13 mouse cellular contexts compared by ENCODE assay signal in genomic region chr11:63046380-63046779, GRCm38 (mm10). TPM values are rescaled to one million over a fixed set of nuclear protein-coding genes. Genes with fewer than 3 reads are reported as not detected.
A peak's percentile ranks its signal among the peaks of the same experiment; 100 is the strongest.
DNase-seq lines count a peak whose midpoint lies in the region; ATAC-seq and TF ChIP-seq lines count a peak whose summit lies in the region.
"Had no signal": no experiment of that assay in that cellular context is flagged by ENCODE, and none has a peak within 500 bp of the region (broad histone marks: within the 10 kb centered on the region; RNA-seq: fewer than 3 reads in every experiment).

No protein-coding gene starts in this region.

- TF ChIP-seq CTCF in bone marrow macrophage, adult 2 months (IDR thresholded peaks at IDR 0.05; ENCODE audit: low read depth, low read length) = no peak
- no peak for TF ChIP-seq CTCF in cortical plate, adult 2 months (IDR thresholded peaks at IDR 0.05; ENCODE audit: extremely low read depth, insufficient read depth, low read length)

- DNase-seq in layer of hippocampus, adult 9-11 months = peak; percentile 85
- no peak for DNase-seq in layer of hippocampus, adult 18-20 months (ENCODE audit: low spot score in 2 of 2)
- peak; percentile 1 for DNase-seq in naive thymus-derived CD4-positive, alpha-beta T cell, adult 2 months (ENCODE audit: low read depth)
- DNase-seq: adrenal gland, adult 8-10 months; cerebellum, postnatal 10 days; gastrocnemius, postnatal 14 days; liver, embryonic 13.5 days had no signal

- H3K4me1 ChIP-seq in bone marrow macrophage, adult 2 months (ENCODE audit: control insufficient read depth, insufficient read depth, low read length) = peaks cover 45% of the 10 kb centered on the region
- no peaks in the 10 kb centered on the region for H3K4me1 ChIP-seq in cortical plate, adult 2 months (ENCODE audit: control insufficient read depth, insufficient read depth, low read length)
- H3K4me1 ChIP-seq: hindbrain, embryonic 13.5 days; liver, embryonic 13.5 days; neural tube, embryonic 12.5 days had no signal

- no peak for ATAC-seq in CD4-positive, CD25-positive, alpha-beta regulatory T cell, adult 4 months
- no peak for ATAC-seq in erythroblast, adult 5-6 weeks (replicated peaks; ENCODE audit: low FRiP score, poor library complexity, severe bottlenecking)

- H3K4me3 ChIP-seq in bone marrow macrophage, adult 2 months (ENCODE audit: insufficient read depth, low read length) = peak overlapping the region; percentile 22
- no peak overlapping the region for H3K4me3 ChIP-seq in cortical plate, adult 2 months (ENCODE audit: insufficient read depth, low read length)
- H3K4me3 ChIP-seq: hindbrain, embryonic 13.5 days; liver, embryonic 13.5 days; neural tube, embryonic 12.5 days had no signal

- peak overlapping the region; percentile 98 for H3K27ac ChIP-seq in bone marrow macrophage, adult 2 months (ENCODE audit: insufficient read depth, low read depth, low read length)
- H3K27ac ChIP-seq in cortical plate, adult 2 months (ENCODE audit: insufficient read depth, low read length) = 0 out of 2 replicates have a peak overlapping the region, but pooled peaks have one; percentile 38
- H3K27ac ChIP-seq: hindbrain, embryonic 13.5 days; liver, embryonic 13.5 days; neural tube, embryonic 12.5 days had no signal

- TF ChIP-seq POLR2A in bone marrow macrophage, adult 2 months (IDR thresholded peaks at IDR 0.05; ENCODE audit: borderline replicate concordance, low read depth, low read length) = no peak
- no peak for TF ChIP-seq POLR2A in cortical plate, adult 2 months (IDR thresholded peaks at IDR 0.05; ENCODE audit: extremely low read depth, insufficient read depth, low read length)

RNA-seq across cellular contexts. Expression of gene Tekt3, which starts 15.1 kb away (rescaled TPM):
- total RNA-seq in layer of hippocampus, adult 18-20 months (2021) = not detected
- polyA plus RNA-seq in bone marrow macrophage, adult 2 months (2012; ENCODE audit: insufficient read depth, insufficient read length, missing spikeins) = not detected in 2 replicates
- polyA plus RNA-seq in cortical plate, adult 2 months (2012; rRNA removed) = not detected in 2 replicates
- polyA plus RNA-seq in CD4-positive, CD25-positive, alpha-beta regulatory T cell, adult 4 months (2017; shearing (Covaris generic)) = not detected
- not detected in 2 replicates for total RNA-seq in erythroblast, adult 5-6 weeks (2015; ENCODE audit: low replicate concordance)
- not detected in 2 replicates for total RNA-seq in erythroblast, adult 5-6 weeks (2017; ENCODE audit: low replicate concordance)
- total RNA-seq: adrenal gland, adult 8-10 months; gastrocnemius, postnatal 14 days had no signal
- polyA plus RNA-seq: hindbrain, embryonic 13.5 days; liver, embryonic 13.5 days; neural tube, embryonic 12.5 days had no signal

Comparison
In these comparisons a context has a peak if more than half of its experiments do, and no peak if none do; other contexts are left out.
1. DNase-seq: peak in layer of hippocampus, adult 9-11 months (single experiment) and naive thymus-derived CD4-positive, alpha-beta T cell, adult 2 months (single experiment); none in layer of hippocampus, adult 18-20 months (0 of 2).